Mouse (Mus musculus): ENCODE data around the gene Tgm5. TPM values are rescaled to one million over a fixed set of nuclear protein-coding genes. Genes with fewer than 3 reads are reported as not detected.

Gene Tgm5
- total and polyA plus RNA-seq, 2 experiments from 2014 or later = 0.07 TPM; not detected in 1

GRCm38 (mm10) chr2:121015507-121015906 lies 70.1 kb downstream of the Tgm5 start:
- Histone ChIP-seq H3K4me2 (ENCODE audit: low read depth) (no peak overlapping the region), H3K4me1 (ENCODE audit: insufficient read depth) (no peaks in the 10 kb centered on the region), H3K9me3 (ENCODE audit: low read length) (no peaks in the 10 kb centered on the region), H3K9ac (no peak overlapping the region), H3K27ac (ENCODE audit: low read depth, low read length) (no peak overlapping the region), H3K4me3 (ENCODE audit: low read depth, low read length) (no peak overlapping the region), H3K27me3 (ENCODE audit: insufficient read depth, low read length) (no peaks in the 10 kb centered on the region), H3K36me3 (ENCODE audit: insufficient read depth) (peaks cover 51% of the 10 kb centered on the region)
- ATAC-seq (no peak), DNase-seq (no peak)
- 84% methylated on average over 2 of the region's 2 CpGs for WGBS
- no peak for TF ChIP-seq CTCF (IDR thresholded peaks at IDR 0.05; ENCODE audit: low read depth)

GRCm38 (mm10) chr2:121012676-121013075 lies 73.0 kb downstream of the Tgm5 start:
- no peaks in the 10 kb centered on the region for H3K9me3 ChIP-seq (ENCODE audit: low read length)
- WGBS = 93% methylated on average over 9 of the region's 9 CpGs
- no peak for TF ChIP-seq CTCF (IDR thresholded peaks at IDR 0.05; ENCODE audit: low read depth)
- H3K4me1 ChIP-seq (ENCODE audit: insufficient read depth) = peaks cover 6% of the 10 kb centered on the region; the same call in 1 of the 2 replicates
- H3K4me2 ChIP-seq (ENCODE audit: low read depth) = no peak overlapping the region
- ATAC-seq = no peak
- H3K27ac ChIP-seq (ENCODE audit: low read depth, low read length) = no peak overlapping the region
- H3K4me3 ChIP-seq (ENCODE audit: low read depth, low read length) = no peak overlapping the region
- DNase-seq = no peak
- peaks cover 48% of the 10 kb centered on the region for H3K36me3 ChIP-seq (ENCODE audit: insufficient read depth)
- H3K9ac ChIP-seq = no peak overlapping the region
- no peaks in the 10 kb centered on the region for H3K27me3 ChIP-seq (ENCODE audit: insufficient read depth, low read length)

- no peak for DNase-seq
- peak overlapping the region; percentile 70 for H3K9ac ChIP-seq
- whole genome bisulfite sequencing = 32% methylated on average over 5 of the region's 5 CpGs
- H3K27ac ChIP-seq (ENCODE audit: low read depth, low read length) = no peak overlapping the region
- H3K4me2 ChIP-seq (ENCODE audit: low read depth) = peak overlapping the region; percentile 88
- peak overlapping the region; percentile 84 for H3K4me3 ChIP-seq (ENCODE audit: low read depth, low read length)
- peaks cover 6% of the 10 kb centered on the region; the same call in 1 of the 2 replicates for H3K4me1 ChIP-seq (ENCODE audit: insufficient read depth)
- no peaks in the 10 kb centered on the region for H3K9me3 ChIP-seq (ENCODE audit: low read length)
- no peak for ATAC-seq
- peaks cover 33% of the 10 kb centered on the region for H3K36me3 ChIP-seq (ENCODE audit: insufficient read depth)
- no peaks in the 10 kb centered on the region for H3K27me3 ChIP-seq (ENCODE audit: insufficient read depth, low read length)
- no peak for TF ChIP-seq CTCF (IDR thresholded peaks at IDR 0.05; ENCODE audit: low read depth)
Observed at GRCm38 (mm10) chr2:121009071-121009677, 76.5 kb downstream of the Tgm5 start.

- TF ChIP-seq CTCF (IDR thresholded peaks at IDR 0.05; ENCODE audit: low read depth) = no peak
Observed at GRCm38 (mm10) chr2:121008664-121009007, 77.0 kb downstream of the Tgm5 start.

GRCm38 (mm10) chr2:121007925-121008663 lies 77.5 kb downstream of the Tgm5 start, which contains the start of gene Ccndbp1:
Gene Ccndbp1 (plus strand): TSS chr2:121008403.
- Histone ChIP-seq H3K4me2 (ENCODE audit: low read depth) (peak within 1 kb of the TSS; percentile 88), H3K4me1 (ENCODE audit: insufficient read depth) (peaks cover 6% of the 10 kb centered on the region; the same call in 1 of the 2 replicates), H3K27me3 (ENCODE audit: insufficient read depth, low read length) (no peaks in the 10 kb centered on the region), H3K36me3 (ENCODE audit: insufficient read depth) (peaks cover 28% of the 10 kb centered on the region), H3K9ac (peak within 1 kb of the TSS; percentile 70), H3K4me3 (ENCODE audit: low read depth, low read length) (peak within 1 kb of the TSS; percentile 84), H3K9me3 (ENCODE audit: low read length) (no peaks in the 10 kb centered on the region), H3K27ac (ENCODE audit: low read depth, low read length) (peak within 1 kb of the TSS; percentile 50; the same call in 1 of the 2 replicates)
- TF ChIP-seq CTCF (IDR thresholded peaks at IDR 0.05; ENCODE audit: low read depth) = no peak
- DNase-seq (peak; percentile 87), ATAC-seq (peak; percentile 98)
- WGBS = 2% methylated on average over 34 of the region's 34 CpGs

More at GRCm38 (mm10) chr2:121008664-121009007, 77.0 kb downstream of the Tgm5 start:
- Histone ChIP-seq H3K36me3 (ENCODE audit: insufficient read depth) (peaks cover 30% of the 10 kb centered on the region), H3K9ac (peak overlapping the region; percentile 70), H3K27me3 (ENCODE audit: insufficient read depth, low read length) (no peaks in the 10 kb centered on the region), H3K27ac (ENCODE audit: low read depth, low read length) (peak overlapping the region; percentile 50; the same call in 1 of the 2 replicates), H3K4me2 (ENCODE audit: low read depth) (peak overlapping the region; percentile 88), H3K4me3 (ENCODE audit: low read depth, low read length) (peak overlapping the region; percentile 84), H3K4me1 (ENCODE audit: insufficient read depth) (peaks cover 6% of the 10 kb centered on the region; the same call in 1 of the 2 replicates), H3K9me3 (ENCODE audit: low read length) (no peaks in the 10 kb centered on the region)
- ATAC-seq = peak; percentile 48; the same call in 1 of the 2 replicates
- WGBS = 2% methylated on average over 12 of the region's 12 CpGs
- DNase-seq = no peak

- ATAC-seq (no peak), DNase-seq (no peak)
- no peak overlapping the region for H3K9ac ChIP-seq
- no peak for TF ChIP-seq CTCF (IDR thresholded peaks at IDR 0.05; ENCODE audit: low read depth)
- no peaks in the 10 kb centered on the region for H3K27me3 ChIP-seq (ENCODE audit: insufficient read depth, low read length)
- no peak overlapping the region for H3K4me2 ChIP-seq (ENCODE audit: low read depth)
- H3K4me3 ChIP-seq (ENCODE audit: low read depth, low read length) = no peak overlapping the region
- peaks cover 6% of the 10 kb centered on the region; the same call in 1 of the 2 replicates for H3K4me1 ChIP-seq (ENCODE audit: insufficient read depth)
- WGBS = 89% methylated on average over 1 of the region's 1 CpGs
- peaks cover 18% of the 10 kb centered on the region for H3K36me3 ChIP-seq (ENCODE audit: insufficient read depth)
- no peak overlapping the region for H3K27ac ChIP-seq (ENCODE audit: low read depth, low read length)
- no peaks in the 10 kb centered on the region for H3K9me3 ChIP-seq (ENCODE audit: low read length)
Observed at GRCm38 (mm10) chr2:121006986-121007385, 78.7 kb downstream of the Tgm5 start.

Measured in forebrain, postnatal 0 days (tissue).